Mouse (Mus musculus) ES-Bruce4 (cell line): ENCODE data around the gene Cenpa. TPM values are rescaled to one million over a fixed set of nuclear protein-coding genes. Genes with fewer than 3 reads are reported as not detected.
A peak's percentile ranks its signal among the peaks of the same experiment; 100 is the strongest.
"Not testable (repeated sequence)": the region's sequence is repeated elsewhere in the genome, so short reads cannot be mapped to it uniquely, and the experiment has no call there.

Experiments used
- H3K27ac ChIP-seq: 2 replicates; pipeline ENCODE4 v1.5.1; 2012; ENCODE audit warnings: low read length, inconsistent platforms; ENCODE audit not compliant: insufficient read depth
- H3K27me3 ChIP-seq: 2 replicates; pipeline ENCODE4 v1.6.1; 2012; ENCODE audit warnings: mild to moderate bottlenecking, low read length, inconsistent platforms; ENCODE audit not compliant: control insufficient read depth, poor library complexity, insufficient read depth, severe bottlenecking
- H3K36me3 ChIP-seq: 2 replicates; pipeline ENCODE4 v1.6.1; 2012; ENCODE audit warnings: inconsistent platforms, mild to moderate bottlenecking, low read length, moderate library complexity; ENCODE audit not compliant: control insufficient read depth, poor library complexity, insufficient read depth, severe bottlenecking
- H3K4me1 ChIP-seq: one replicate; pipeline ENCODE4 v1.8.1; 2011; ENCODE audit warnings: low read length; ENCODE audit not compliant: control insufficient read depth, insufficient read depth
- H3K4me3 ChIP-seq: 2 replicates; pipeline ENCODE4 v1.5.1; 2011; ENCODE audit warnings: low read depth, mild to moderate bottlenecking, low read length
- H3K9ac ChIP-seq: 2 replicates; pipeline ENCODE4 v1.6.1; 2012; ENCODE audit warnings: low read depth, mild to moderate bottlenecking, inconsistent platforms; ENCODE audit not compliant: poor library complexity, severe bottlenecking
- H3K9me3 ChIP-seq: replicated peaks from 2 replicates; pipeline ENCODE4 v1.6.1; 2012; ENCODE audit warnings: mild to moderate bottlenecking, low read length, inconsistent platforms; ENCODE audit not compliant: control insufficient read depth, poor library complexity, insufficient read depth, severe bottlenecking
- CTCF ChIP-seq: IDR thresholded peaks from one replicate; pipeline ENCODE4 v1.8.1; 2011; ENCODE audit warnings: low read depth, low read length
- EP300 ChIP-seq: IDR thresholded peaks from 2 replicates; pipeline ENCODE4 v1.6.1; 2011; ENCODE audit warnings: low read depth, low read length; ENCODE audit not compliant: insufficient read depth
- POLR2A ChIP-seq: IDR thresholded peaks from one replicate; pipeline ENCODE4 v1.8.1; 2011; ENCODE audit warnings: low read length; ENCODE audit not compliant: insufficient read depth
- polyA plus RNA-seq: library from polyadenylated mRNA; stranded (reverse); fragments of >200 nt; gene quantifications from 2 replicates; pipeline ENCODE4 v1.2.4, GENCODE M21; 2011; ENCODE audit warnings: low read depth; ENCODE audit not compliant: missing spikeins, insufficient read depth, insufficient read length

The Cenpa gene
- polyA plus RNA-seq, 1 experiment: 257 TPM

- TF ChIP-seq CTCF: no peak
- TF ChIP-seq POLR2A: no peak
- TF ChIP-seq EP300: no peak
- no peaks in the 10 kb centered on the region for H3K4me1 ChIP-seq
- no peak overlapping the region for H3K27ac ChIP-seq
- no peaks in the 10 kb centered on the region for H3K27me3 ChIP-seq
- no peaks in the 10 kb centered on the region for H3K9me3 ChIP-seq
- no peak overlapping the region for H3K9ac ChIP-seq
- H3K36me3 ChIP-seq: no peaks in the 10 kb centered on the region
- no peak overlapping the region for H3K4me3 ChIP-seq
These were observed 33.9 kb downstream of the Cenpa start for GRCm38 (mm10) chr5:30700361-30701000.

- not testable (repeated sequence) for H3K9ac ChIP-seq, H3K4me1 ChIP-seq, H3K36me3 ChIP-seq, H3K27me3 ChIP-seq, H3K27ac ChIP-seq, H3K9me3 ChIP-seq, H3K4me3 ChIP-seq
These were observed 34.8 kb downstream of the Cenpa start for GRCm38 (mm10) chr5:30701373-30701772.

- Histone ChIP-seq H3K36me3 (no peaks in the 10 kb centered on the region), H3K4me1 (no peaks in the 10 kb centered on the region), H3K27ac (no peak overlapping the region), H3K9ac (no peak overlapping the region), H3K27me3 (no peaks in the 10 kb centered on the region), H3K9me3 (no peaks in the 10 kb centered on the region), H3K4me3 (no peak overlapping the region)
- TF ChIP-seq EP300: no peak
- no peak for TF ChIP-seq POLR2A
- no peak for TF ChIP-seq CTCF
These were observed 35.3 kb downstream of the Cenpa start for GRCm38 (mm10) chr5:30701866-30702265.

GRCm38 (mm10) chr5:30709744-30710383 lies 43.3 kb downstream of the Cenpa start:
- H3K4me3 ChIP-seq: no peak overlapping the region
- no peak overlapping the region for H3K27ac ChIP-seq
- no peaks in the 10 kb centered on the region for H3K4me1 ChIP-seq
- no peaks in the 10 kb centered on the region for H3K9me3 ChIP-seq
- no peaks in the 10 kb centered on the region for H3K36me3 ChIP-seq
- peak; percentile 74 for TF ChIP-seq CTCF
- no peak for TF ChIP-seq POLR2A
- no peaks in the 10 kb centered on the region for H3K27me3 ChIP-seq
- H3K9ac ChIP-seq: no peak overlapping the region

GRCm38 (mm10) chr5:30710486-30710885 lies 43.9 kb downstream of the Cenpa start:
- Histone ChIP-seq H3K4me3 (no peak overlapping the region), H3K36me3 (no peaks in the 10 kb centered on the region), H3K27me3 (no peaks in the 10 kb centered on the region), H3K9me3 (no peaks in the 10 kb centered on the region), H3K27ac (no peak overlapping the region), H3K9ac (no peak overlapping the region), H3K4me1 (no peaks in the 10 kb centered on the region)
- TF ChIP-seq CTCF: no peak
- no peak for TF ChIP-seq POLR2A
- no peak for TF ChIP-seq EP300

GRCm38 (mm10) chr5:30711147-30712001 lies 44.8 kb downstream of the Cenpa start, which contains the start of gene Dpysl5:
Gene Dpysl5, plus strand, starts transcription at chr5:30711564.
- H3K27ac ChIP-seq: no peak within 1 kb of the TSS
- peak within 1 kb of the TSS; percentile 47 for H3K9ac ChIP-seq
- peak within 1 kb of the TSS; percentile 75 for H3K4me3 ChIP-seq
- H3K4me1 ChIP-seq: no peaks in the 10 kb centered on the region
- no peak for TF ChIP-seq CTCF
- TF ChIP-seq EP300: no peak
- peak; percentile 27 for TF ChIP-seq POLR2A
- no peaks in the 10 kb centered on the region for H3K27me3 ChIP-seq
- no peaks in the 10 kb centered on the region for H3K9me3 ChIP-seq
- H3K36me3 ChIP-seq: no peaks in the 10 kb centered on the region
